ENCODE assay signal across 1 mouse cellular context in genomic region chr4:134918381-134918780, GRCm38 (mm10).
TF ChIP-seq lines count a peak whose summit lies in the region.

No protein-coding gene starts in this region.

TF ChIP-seq in MEL, 35 proteins besides CTCF, POLR2A, EP300 and RAD21:
- TF ChIP-seq ETS1 (IDR thresholded peaks at IDR 0.05; ENCODE audit: low read depth, low read length): peak; percentile 88
- no peak for TF ChIP-seq GABPA (IDR thresholded peaks at IDR 0.05; ENCODE audit: low read depth, low read length)
- TF ChIP-seq CHD2 (IDR thresholded peaks at IDR 0.05; ENCODE audit: low read length): no peak
- TF ChIP-seq USF2 (IDR thresholded peaks at IDR 0.05; ENCODE audit: borderline replicate concordance in 1 of 2, insufficient read depth in 1 of 2, low read depth in 1 of 2, low read length in 2 of 2): no peak
- TF ChIP-seq TAL1 (IDR thresholded peaks at IDR 0.05; ENCODE audit: low read length): no peak
- 0 out of 2 replicates have a peak, but pooled peaks have one; percentile 14 for TF ChIP-seq USF1 (IDR thresholded peaks at IDR 0.05; ENCODE audit: low read depth, low read length)
- no peak for TF ChIP-seq POLR2AphosphoS5 (IDR thresholded peaks at IDR 0.05; ENCODE audit: borderline replicate concordance, low read depth, low read length)
- TF ChIP-seq GATA1 (IDR thresholded peaks at IDR 0.05; ENCODE audit: low read depth, low read length): no peak
- TF ChIP-seq JUND (IDR thresholded peaks at IDR 0.05; ENCODE audit: low read depth, low read length): no peak
- no peak for TF ChIP-seq HCFC1 (IDR thresholded peaks at IDR 0.05; ENCODE audit: low read depth, low read length)
- peak; percentile 40; the same call in 1 of the 2 replicates for TF ChIP-seq MXI1 (IDR thresholded peaks at IDR 0.05; ENCODE audit: low read depth, low read length)
- no peak for TF ChIP-seq NELFE (IDR thresholded peaks at IDR 0.05; ENCODE audit: low read depth, low read length)
- no peak for TF ChIP-seq NRF1 (IDR thresholded peaks at IDR 0.05; ENCODE audit: insufficient read depth, low read depth, low read length, poor library complexity, severe bottlenecking)
- no peak; the same call in 1 of the 2 replicates for TF ChIP-seq TCF12 (IDR thresholded peaks at IDR 0.05; ENCODE audit: low read depth, low read length)
- TF ChIP-seq MAFK (IDR thresholded peaks at IDR 0.05; ENCODE audit: borderline replicate concordance, low read depth, low read length): no peak
- peak; percentile 40; the same call in 1 of the 2 replicates for TF ChIP-seq MAX (IDR thresholded peaks at IDR 0.05; ENCODE audit: low read length)
- no peak for TF ChIP-seq RCOR1 (IDR thresholded peaks at IDR 0.05; ENCODE audit: low read depth, low read length)
- peak; percentile 62 for TF ChIP-seq SIN3A (IDR thresholded peaks at IDR 0.05; ENCODE audit: low read length)
- TF ChIP-seq POLR2AphosphoS2 (IDR thresholded peaks at IDR 0.05; ENCODE audit: low read length): no peak
- TF ChIP-seq ZNF384 (IDR thresholded peaks at IDR 0.05; ENCODE audit: low read depth, low read length): no peak
